ENCODE assay signal across 8 mouse cellular contexts in genomic region chr12:81788672-81789084, GRCm38 (mm10). TPM values are rescaled to one million over a fixed set of nuclear protein-coding genes. Genes with fewer than 3 reads are reported as not detected.
DNase-seq lines count a peak whose midpoint lies in the region; ATAC-seq lines count a peak whose summit lies in the region.

No protein-coding gene starts in this region.

- H3K27ac ChIP-seq in forebrain, embryonic 16.5 days (ENCODE audit: low read length), result no peak overlapping the region

- no peaks in the 10 kb centered on the region for H3K36me3 ChIP-seq in forebrain, embryonic 16.5 days (ENCODE audit: control insufficient read depth, insufficient read depth)

- peak; percentile 97 for DNase-seq in MN1 (ENCODE audit: low spot score)
- peak; percentile 68 for DNase-seq in c-Kit-positive CD71-positive TER-119-positive erythroid progenitor cells, embryonic 14.5 days (ENCODE audit: low spot score)
- peak; percentile 94 for DNase-seq in heart, postnatal 4 days
- DNase-seq in layer of hippocampus, adult 9-11 months, result peak; percentile 89
- DNase-seq in lung, postnatal 14 days, result peak; percentile 94
- peak; percentile 91 to 92 for DNase-seq in right cerebral cortex, postnatal 10 days (ENCODE audit: low spot score in 2 of 2)
- peak; percentile 42 for DNase-seq in urinary bladder, postnatal 10 days (ENCODE audit: low spot score)

- H3K27me3 ChIP-seq in forebrain, embryonic 16.5 days (replicated peaks; ENCODE audit: control insufficient read depth, insufficient read depth, low read length), result no peaks in the 10 kb centered on the region; the same call in 1 of the 2 replicates

- 3% methylated on average over 9 of the region's 9 CpGs for WGBS in forebrain, embryonic 16.5 days

- H3K9me3 ChIP-seq in forebrain, embryonic 16.5 days (ENCODE audit: control insufficient read depth, low read length), result no peaks in the 10 kb centered on the region

- H3K4me2 ChIP-seq in forebrain, embryonic 16.5 days (ENCODE audit: low read length), result no peak overlapping the region

- no peak overlapping the region for H3K4me3 ChIP-seq in forebrain, embryonic 16.5 days (replicated peaks; ENCODE audit: low read length)

- peak; percentile 40; the same call in 1 of the 2 replicates for ATAC-seq in forebrain, embryonic 16.5 days

- H3K4me1 ChIP-seq in forebrain, embryonic 16.5 days (replicated peaks; ENCODE audit: control insufficient read depth, insufficient read depth, low read length), result no peaks in the 10 kb centered on the region

- no peak overlapping the region for H3K9ac ChIP-seq in forebrain, embryonic 16.5 days (replicated peaks; ENCODE audit: low read depth, low read length)

RNA-seq across cellular contexts. Expression of gene Map3k9, which starts 7.7 kb away (rescaled TPM):
- 7.2 and 8.7 TPM in 2 replicates for polyA plus RNA-seq in forebrain, embryonic 16.5 days (2015; fragmentation: Nextera tagmentation; extraction: Ambion mirVana)
- total RNA-seq in heart, postnatal 4 days (2021), result under 1 TPM; 0.31 to 0.72 TPM

Comparison
In these comparisons a context has a peak if more than half of its experiments do, and no peak if none do; other contexts are left out.
1. DNase-seq: peak in every context shown above with its lines; median percentile 97 in MN1; 94 in heart, postnatal 4 days; 94 in lung, postnatal 14 days; 92 in right cerebral cortex, postnatal 10 days; 89 in layer of hippocampus, adult 9-11 months; 68 in c-Kit-positive CD71-positive TER-119-positive erythroid progenitor cells, embryonic 14.5 days; 42 in urinary bladder, postnatal 10 days.